Mouse (Mus musculus) left cerebral cortex, adult 18-20 months (tissue): Measurements from ENCODE around the gene Itga3. TPM values are rescaled to one million over a fixed set of nuclear protein-coding genes. Genes with fewer than 3 reads are reported as not detected.

Experiments
- DNase-seq, 2 experiments: peaks; one replicate each; pipeline ENCODE4 v3.0.0; 2021 to 2022; ENCODE audit warnings: low spot score in 2 of 2, mixed read lengths in 1 of 2
- total RNA-seq, 2 experiments: library from RNA; stranded (reverse); gene quantifications; 2 replicates each; pipeline ENCODE4 v1.2.3; 2021

Gene Itga3
- total RNA-seq, 2 experiments from 2014 or later, result 17.2 to 19.3 TPM

DNA sequence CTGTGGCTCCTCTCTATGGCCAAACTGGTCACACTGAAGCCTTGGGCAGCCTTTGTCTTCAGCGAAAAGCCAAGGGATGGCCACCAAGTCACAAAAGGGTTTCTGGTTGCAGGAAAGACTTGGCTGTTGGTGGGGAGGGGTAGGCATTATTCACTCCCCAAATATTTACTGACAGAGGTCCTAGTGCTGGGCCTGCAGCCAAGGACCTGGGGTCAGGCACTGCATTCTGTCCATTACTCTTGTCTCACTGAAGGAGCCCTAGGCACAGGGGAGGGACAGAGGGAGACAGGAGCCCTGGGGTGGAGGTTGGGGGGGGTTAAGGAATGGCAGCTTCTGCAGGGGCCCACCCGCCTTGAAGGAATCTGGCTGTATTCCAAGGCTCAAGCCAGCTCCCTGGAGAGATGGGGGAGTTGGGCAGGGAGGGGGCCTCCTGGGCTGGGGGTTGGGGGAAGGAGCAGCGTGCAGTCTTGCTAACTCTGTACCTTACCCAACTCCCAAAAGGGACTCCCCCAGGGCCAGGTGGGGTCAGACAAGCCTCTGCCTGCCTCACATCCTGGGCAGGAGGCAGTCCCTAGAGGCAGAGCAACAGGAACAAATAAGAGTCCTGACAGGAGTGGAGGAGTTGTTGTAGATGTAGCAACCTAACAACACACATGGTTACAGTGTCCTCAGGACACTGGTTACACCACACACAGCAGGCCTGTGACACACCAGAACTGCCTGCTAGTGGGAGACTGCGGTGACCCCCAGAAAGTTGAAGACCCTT, 20.2 kb upstream of the Itga3 start:
- DNase-seq, result no peak

GRCm38 (mm10) chr11:95095596-95095995, 19.0 kb upstream of the Itga3 start:
- no peak for DNase-seq

- no peak for DNase-seq
Measured at GRCm38 (mm10) chr11:95093077-95093476, 16.5 kb upstream of the Itga3 start.

DNA sequence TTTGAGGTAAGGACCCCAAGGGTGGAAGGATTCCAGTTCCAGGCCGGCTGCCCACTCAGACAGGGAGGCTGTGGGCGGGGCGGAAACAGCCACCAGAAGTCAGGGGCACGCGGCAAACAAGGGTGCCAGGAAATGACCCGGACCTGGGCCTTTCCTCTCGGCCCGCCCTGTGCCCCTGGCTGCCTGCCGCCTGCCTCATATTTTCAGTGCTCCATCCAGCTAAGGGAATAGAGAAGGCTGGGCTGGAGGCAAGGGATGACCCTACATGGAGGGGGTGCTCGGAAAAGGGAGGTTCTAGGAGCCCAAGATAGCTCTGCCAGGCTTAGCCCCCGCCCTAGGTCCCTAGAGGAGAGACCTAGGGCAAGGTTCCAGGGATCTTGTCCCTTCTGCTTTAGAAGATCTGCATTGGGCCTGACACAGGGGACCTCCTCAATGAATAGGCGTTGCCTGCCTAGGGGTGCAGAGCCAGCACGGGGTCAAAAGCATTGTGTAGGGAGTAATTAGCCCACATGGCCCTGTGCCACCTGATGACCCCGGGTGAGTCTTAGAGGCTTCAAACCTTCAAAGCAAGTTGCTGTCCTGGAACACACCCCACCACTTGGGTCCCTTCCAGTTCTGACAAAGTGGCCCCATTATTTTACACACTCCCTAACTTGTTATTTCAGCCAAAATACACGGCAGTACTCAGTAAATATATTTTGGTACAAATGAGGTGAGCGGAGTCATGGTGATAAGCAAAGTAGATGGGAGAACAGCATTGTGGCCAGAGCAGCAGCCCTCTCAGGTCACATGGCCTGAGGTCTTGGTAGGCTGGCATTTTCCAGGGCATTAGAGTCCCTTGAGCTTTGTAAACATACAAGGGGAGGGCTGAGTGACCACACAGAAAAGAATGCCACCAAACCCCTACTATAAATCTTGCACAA, 12.5 kb upstream of the Itga3 start:
- DNase-seq, result no peak

GRCm38 (mm10) chr11:95088286-95088685, 11.7 kb upstream of the Itga3 start:
- DNase-seq, result no peak

- DNase-seq, result no peak
Measured at GRCm38 (mm10) chr11:95087301-95088228, 11.0 kb upstream of the Itga3 start.

GRCm38 (mm10) chr11:95086229-95086628, 9.6 kb upstream of the Itga3 start:
- no peak for DNase-seq

GRCm38 (mm10) chr11:95085710-95086109, 9.1 kb upstream of the Itga3 start:
- DNase-seq, result no peak

DNA sequence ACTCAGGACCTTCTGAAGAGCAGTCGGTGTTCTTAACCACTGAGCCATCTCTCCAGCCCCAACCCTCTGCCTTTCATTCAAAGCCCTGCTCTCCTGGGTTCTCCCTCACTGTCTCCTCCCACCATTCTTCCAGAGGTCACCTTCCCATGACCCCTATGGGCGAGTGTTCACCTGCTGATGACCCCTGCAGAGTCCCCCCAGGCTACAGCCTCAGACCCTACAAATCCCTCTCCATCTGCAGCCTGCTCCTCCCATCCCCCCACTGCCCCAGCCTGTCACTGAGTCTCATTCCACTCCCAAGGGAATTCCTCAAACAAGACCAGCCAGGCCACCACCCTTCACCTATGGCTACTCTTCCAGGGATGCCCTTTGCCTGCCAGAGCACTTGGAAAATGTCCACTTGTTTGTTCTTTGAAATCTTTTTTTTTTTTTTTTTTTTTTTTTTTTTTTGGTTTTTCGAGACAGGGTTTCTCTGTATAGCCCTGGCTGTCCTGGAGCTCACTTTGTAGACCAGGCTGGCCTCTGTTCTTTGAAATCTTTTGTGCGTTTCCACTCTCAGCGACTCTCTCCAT, 8.3 kb upstream of the Itga3 start:
- DNase-seq, result no peak

- no peak for DNase-seq
Measured at GRCm38 (mm10) chr11:95084175-95084574, 7.6 kb upstream of the Itga3 start.

GRCm38 (mm10) chr11:95082896-95083295, 6.3 kb upstream of the Itga3 start:
- DNase-seq, result no peak

DNA sequence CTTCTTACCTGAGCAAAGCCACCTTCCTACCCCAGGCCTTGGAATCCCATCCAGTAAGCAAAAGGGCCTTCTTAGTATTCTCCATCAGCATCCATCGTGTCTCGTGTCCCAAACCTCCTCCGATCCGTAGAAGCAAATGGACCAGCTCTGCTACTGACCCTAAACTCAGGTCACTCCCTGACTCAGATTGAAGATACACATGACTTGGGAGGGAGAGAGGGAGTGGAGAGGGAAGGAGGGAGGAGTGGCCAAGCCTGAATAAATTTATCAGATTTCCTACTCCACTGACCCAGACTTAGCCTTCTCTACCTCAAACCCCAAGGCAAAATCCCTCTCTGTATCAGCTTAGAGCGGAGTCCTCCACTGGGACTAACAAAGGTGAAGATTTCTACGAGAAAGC, 4.2 kb upstream of the Itga3 start:
- no peak for DNase-seq

- DNase-seq, result no peak
Measured at GRCm38 (mm10) chr11:95079256-95079875, 2.8 kb upstream of the Itga3 start.

GRCm38 (mm10) chr11:95077956-95078355, 1.4 kb upstream of the Itga3 start:
- no peak for DNase-seq

DNA sequence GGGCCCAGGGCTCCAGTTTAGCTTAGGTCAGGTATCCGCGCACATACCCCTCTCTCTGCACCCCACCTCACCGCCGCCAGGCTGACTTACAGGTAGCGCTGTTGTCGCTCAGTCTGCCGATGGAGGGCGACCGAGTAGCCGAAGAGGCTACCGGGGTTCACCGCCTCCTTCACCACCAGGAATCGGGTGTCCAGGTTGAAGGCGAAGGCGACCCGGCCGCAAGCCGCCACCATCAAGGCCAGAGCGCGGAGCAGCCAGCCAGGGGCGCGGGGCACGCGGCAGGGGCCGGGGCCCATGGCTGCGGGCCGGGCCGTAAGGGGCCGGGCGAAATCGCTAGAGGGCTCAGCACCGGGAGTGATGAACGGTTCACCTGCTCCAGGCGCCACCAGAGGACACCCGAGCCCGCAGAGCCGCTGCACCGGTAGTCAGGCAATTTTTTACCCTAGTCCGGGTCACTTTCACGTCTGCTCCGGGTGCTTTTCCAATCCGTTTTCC, 513 bp downstream of the Itga3 start:
- peak; percentile 48 to 60 for DNase-seq

DNA sequence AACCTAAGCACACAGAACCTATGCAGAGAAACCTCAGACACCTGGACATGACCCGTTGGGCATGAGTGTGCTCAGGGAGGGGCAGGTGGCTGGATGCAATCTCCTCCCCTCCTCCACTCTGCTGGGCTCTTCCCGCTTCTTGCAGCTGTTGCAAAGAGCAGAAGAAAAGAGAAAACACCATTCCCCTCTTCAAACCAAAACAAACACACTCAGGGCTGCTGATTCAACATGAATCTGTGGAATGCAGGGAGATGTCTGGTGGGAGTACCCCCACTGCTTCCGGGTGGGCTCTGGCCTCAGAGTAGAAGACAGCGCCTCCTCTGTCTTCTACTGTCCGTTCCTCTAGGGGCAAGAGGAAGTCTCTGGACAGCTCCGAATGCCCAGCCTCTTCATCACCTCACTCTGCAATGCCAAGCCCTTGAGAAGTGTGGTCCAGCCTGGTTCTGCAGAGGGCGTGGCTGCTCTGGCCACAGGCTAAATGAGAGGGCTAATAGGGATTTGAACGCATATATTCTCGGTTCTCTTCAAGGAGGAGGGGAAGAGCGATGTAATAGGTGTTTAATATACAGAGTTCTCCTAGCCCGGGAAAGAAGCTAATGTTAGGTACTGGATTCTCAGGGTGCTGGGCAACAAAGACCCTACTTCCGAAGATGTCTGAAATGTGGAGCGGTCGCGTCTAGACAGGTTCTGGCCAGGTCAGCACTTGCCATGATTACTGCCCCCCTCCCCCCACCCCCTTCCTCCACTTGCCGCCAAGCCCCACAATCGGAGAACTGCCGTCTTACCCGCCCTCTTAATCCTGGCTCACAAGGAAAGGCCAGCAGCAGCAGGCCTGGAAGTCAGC, 1.2 kb downstream of the Itga3 start:
- no peak for DNase-seq

DNA sequence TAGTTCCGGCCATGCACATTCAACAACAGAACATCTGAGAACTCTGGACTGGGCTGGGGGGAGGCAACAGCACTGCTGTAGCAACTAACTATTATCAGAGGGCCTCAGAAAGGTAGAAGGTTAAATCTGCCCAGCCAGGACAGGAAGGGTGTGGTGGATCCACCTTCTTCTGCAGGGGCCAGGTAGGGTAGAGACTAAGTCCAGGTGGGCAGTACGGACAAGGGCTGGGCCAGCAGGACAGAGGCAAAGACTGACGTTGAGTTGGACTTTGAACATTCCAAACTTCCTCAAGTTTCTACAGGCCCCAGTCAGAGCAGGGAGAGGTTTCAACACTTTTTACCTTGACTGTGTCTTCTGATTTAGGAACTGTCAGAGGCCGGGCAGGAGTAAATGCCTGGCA, 1.9 kb downstream of the Itga3 start:
- no peak for DNase-seq

- no peak for DNase-seq
Measured at GRCm38 (mm10) chr11:95073835-95074234, 2.8 kb downstream of the Itga3 start.

GRCm38 (mm10) chr11:95072804-95073203, 3.8 kb downstream of the Itga3 start:
- DNase-seq, result no peak
